Mouse (Mus musculus) thymus, adult 2 months (tissue): ENCODE measurements around the gene Mok.

Experiments used
- CTCF ChIP-seq: fragments of 200-500 bp; IDR thresholded peaks from 2 replicates; pipeline ENCODE4 v1.5.1; 2012; ENCODE audit warnings: mild to moderate bottlenecking, control low read depth, low read length, moderate library complexity, borderline replicate concordance; ENCODE audit not compliant: control insufficient read depth, poor library complexity, insufficient read depth; ENCODE audit errors: extremely low read depth
- POLR2A ChIP-seq: fragments of 200-500 bp; IDR thresholded peaks from 2 replicates; pipeline ENCODE4 v1.6.1; 2012; ENCODE audit warnings: mild to moderate bottlenecking, low read length, control low read depth, moderate library complexity; ENCODE audit not compliant: control insufficient read depth, poor library complexity, insufficient read depth; ENCODE audit errors: extremely low read depth

DNA sequence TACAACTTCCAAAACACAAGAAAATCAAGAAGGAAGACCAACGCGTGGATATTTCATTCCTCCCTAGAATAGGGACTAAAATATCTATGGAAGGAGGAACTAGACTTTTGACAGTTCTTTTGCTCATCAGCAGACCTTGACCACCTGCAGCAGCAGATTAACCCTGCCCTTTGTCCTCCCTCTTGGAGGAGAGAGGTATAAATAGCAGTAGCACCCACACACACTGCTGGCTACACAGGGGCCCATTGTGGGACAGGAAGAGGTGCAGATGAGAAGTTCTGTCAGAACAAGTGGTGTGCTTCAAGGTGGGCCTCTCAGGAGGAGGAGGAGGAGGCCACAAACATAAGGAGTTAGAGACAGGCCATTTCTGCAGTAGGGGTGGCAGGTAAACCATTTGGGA is 56.5 kb downstream of the Mok start:
- no peak for TF ChIP-seq CTCF
- no peak for TF ChIP-seq POLR2A
